Mouse (Mus musculus) MEL (cell line): ENCODE measurements around the gene Slc30a1. TPM values are rescaled to one million over a fixed set of nuclear protein-coding genes. Genes with fewer than 3 reads are reported as not detected.

ENCODE experiments used
- DNase-seq: peaks from one replicate; pipeline ENCODE4 v3.0.0; 2011; ENCODE audit warnings: low read depth, low spot score
- H3K27ac ChIP-seq: 2 replicates; pipeline ENCODE4 v1.5.1; 2012; ENCODE audit warnings: low read depth, mild to moderate bottlenecking, control low read depth, low read length, moderate library complexity; ENCODE audit not compliant: control insufficient read depth
- H3K27me3 ChIP-seq, 2 experiments: fragments of 150-350 bp in 1 of 2; sonication (generic) in 1 of 2; 2 replicates each; pipeline ENCODE4 v1.6.1; 2012; ENCODE audit warnings: low read length in 2 of 2, mild to moderate bottlenecking in 2 of 2, improper control_type of control experiment in 1 of 2, moderate library complexity in 1 of 2; ENCODE audit not compliant: insufficient read depth in 2 of 2, control insufficient read depth in 1 of 2
- H3K36me3 ChIP-seq, 2 experiments: 2 replicates each; pipeline ENCODE4 v1.6.1; 2012 to 2014; ENCODE audit warnings: low read length in 2 of 2, improper control_type of control experiment in 1 of 2, inconsistent platforms in 1 of 2, mild to moderate bottlenecking in 1 of 2; ENCODE audit not compliant: insufficient read depth in 2 of 2, control insufficient read depth in 1 of 2
- H3K4me1 ChIP-seq, 2 experiments: fragments of 150-350 bp in 1 of 2; sonication (generic) in 1 of 2; 2 replicates each; pipeline ENCODE4 v1.6.1; 2012; ENCODE audit warnings: low read length in 2 of 2, improper control_type of control experiment in 1 of 2, mild to moderate bottlenecking in 1 of 2; ENCODE audit not compliant: insufficient read depth in 2 of 2, control insufficient read depth in 1 of 2
- H3K4me3 ChIP-seq, 2 experiments: fragments of 150-350 bp in 1 of 2; sonication (generic) in 1 of 2; 2 replicates each; pipeline ENCODE4 v1.5.1; 2012; ENCODE audit warnings: low read depth in 2 of 2, low read length in 2 of 2, mild to moderate bottlenecking in 2 of 2, moderate library complexity in 2 of 2, control low read depth in 1 of 2, improper control_type of control experiment in 1 of 2; ENCODE audit not compliant: control insufficient read depth in 1 of 2, insufficient read depth in 1 of 2
- H3K79me2 ChIP-seq: 2 replicates; pipeline ENCODE4 v1.6.1; 2012; ENCODE audit warnings: mild to moderate bottlenecking, low read length, moderate library complexity; ENCODE audit not compliant: control insufficient read depth, poor library complexity, insufficient read depth
- H3K9ac ChIP-seq: 2 replicates; pipeline ENCODE4 v1.6.1; 2012; ENCODE audit warnings: low read depth, mild to moderate bottlenecking, control low read depth, low read length, moderate library complexity; ENCODE audit not compliant: control insufficient read depth, poor library complexity, severe bottlenecking
- H3K9me3 ChIP-seq: fragments of 150-350 bp; sonication (generic); replicated peaks from 2 replicates; pipeline ENCODE4 v1.6.1; 2012; ENCODE audit warnings: mild to moderate bottlenecking, low read length, improper control_type of control experiment, moderate library complexity; ENCODE audit not compliant: insufficient read depth
- E2F4 ChIP-seq: IDR thresholded peaks from 2 replicates; pipeline ENCODE4 v1.6.1; 2011; ENCODE audit warnings: low read depth, low read length, improper control_type of control experiment, borderline replicate concordance
- ELF1 ChIP-seq: IDR thresholded peaks from 2 replicates; pipeline ENCODE4 v1.6.1; 2014; ENCODE audit warnings: low read depth, mild to moderate bottlenecking, inconsistent platforms, low read length, improper control_type of control experiment, moderate library complexity
- EP300 ChIP-seq, 2 experiments: IDR thresholded peaks; 2 replicates each; pipeline ENCODE4 v1.6.1; 2011; ENCODE audit warnings: improper control_type of control experiment in 2 of 2, low read length in 2 of 2, low read depth in 1 of 2, mild to moderate bottlenecking in 1 of 2
- ETS1 ChIP-seq: IDR thresholded peaks from 2 replicates; pipeline ENCODE4 v1.6.1; 2012; ENCODE audit warnings: low read depth, mild to moderate bottlenecking, inconsistent platforms, low read length, improper control_type of control experiment, moderate library complexity
- GABPA ChIP-seq: IDR thresholded peaks from 2 replicates; pipeline ENCODE4 v1.6.1; 2012; ENCODE audit warnings: low read depth, mild to moderate bottlenecking, inconsistent platforms, low read length, improper control_type of control experiment, moderate library complexity
- GATA1 ChIP-seq: IDR thresholded peaks from 2 replicates; pipeline ENCODE4 v1.6.1; 2011; ENCODE audit warnings: low read depth, low read length, improper control_type of control experiment
- HCFC1 ChIP-seq: IDR thresholded peaks from 2 replicates; pipeline ENCODE4 v1.6.1; 2012; ENCODE audit warnings: low read depth, mild to moderate bottlenecking, inconsistent platforms, low read length, improper control_type of control experiment, moderate library complexity
- JUND ChIP-seq: IDR thresholded peaks from 2 replicates; pipeline ENCODE4 v1.6.1; 2011; ENCODE audit warnings: low read depth, mild to moderate bottlenecking, improper control_type of control experiment, low read length
- KAT2A ChIP-seq: conservative IDR thresholded peaks from 2 replicates; pipeline ENCODE4 v1.6.1; 2012; ENCODE audit warnings: low read depth, low read length, improper control_type of control experiment, inconsistent platforms
- MAZ ChIP-seq: IDR thresholded peaks from 2 replicates; pipeline ENCODE4 v1.6.1; 2012; ENCODE audit warnings: low read depth, mild to moderate bottlenecking, inconsistent platforms, low read length, improper control_type of control experiment
- MEF2A ChIP-seq: IDR thresholded peaks from 2 replicates; pipeline ENCODE4 v1.6.1; 2014; ENCODE audit warnings: low read depth, mild to moderate bottlenecking, inconsistent platforms, low read length, improper control_type of control experiment; ENCODE audit not compliant: poor library complexity, insufficient replicate concordance, severe bottlenecking; ENCODE audit errors: extremely low read depth
- NELFE ChIP-seq: IDR thresholded peaks from 2 replicates; pipeline ENCODE4 v1.6.1; 2011; ENCODE audit warnings: low read depth, low read length, improper control_type of control experiment
- NRF1 ChIP-seq: IDR thresholded peaks from 2 replicates; pipeline ENCODE4 v1.6.1; 2014; ENCODE audit warnings: low read depth, mild to moderate bottlenecking, inconsistent platforms, low read length, improper control_type of control experiment, moderate library complexity; ENCODE audit not compliant: poor library complexity, insufficient read depth, severe bottlenecking
- POLR2AphosphoS2 ChIP-seq: IDR thresholded peaks from 2 replicates; pipeline ENCODE4 v1.6.1; 2011; ENCODE audit warnings: low read length, improper control_type of control experiment
- POLR2AphosphoS5 ChIP-seq: IDR thresholded peaks from 2 replicates; pipeline ENCODE4 v1.6.1; 2012; ENCODE audit warnings: low read depth, borderline replicate concordance, mild to moderate bottlenecking, inconsistent platforms, low read length, moderate library complexity, mixed read lengths
- RAD21 ChIP-seq: IDR thresholded peaks from 2 replicates; pipeline ENCODE4 v1.6.1; 2011; ENCODE audit warnings: mild to moderate bottlenecking, low read depth, low read length, improper control_type of control experiment
- RCOR1 ChIP-seq: IDR thresholded peaks from 2 replicates; pipeline ENCODE4 v1.6.1; 2012; ENCODE audit warnings: low read depth, mild to moderate bottlenecking, inconsistent platforms, low read length, improper control_type of control experiment
- SIN3A ChIP-seq: IDR thresholded peaks from 2 replicates; pipeline ENCODE4 v1.6.1; 2012; ENCODE audit warnings: low read length, improper control_type of control experiment, inconsistent platforms
- TBP ChIP-seq: IDR thresholded peaks from 2 replicates; pipeline ENCODE4 v1.8.0; 2011; ENCODE audit warnings: low read depth, low read length, improper control_type of control experiment
- TCF12 ChIP-seq: IDR thresholded peaks from 2 replicates; pipeline ENCODE4 v1.6.1; 2014; ENCODE audit warnings: low read depth, mild to moderate bottlenecking, inconsistent platforms, low read length, improper control_type of control experiment, moderate library complexity
- UBTF ChIP-seq: IDR thresholded peaks from 2 replicates; pipeline ENCODE4 v1.6.1; 2012; ENCODE audit warnings: low read depth, mild to moderate bottlenecking, inconsistent platforms, low read length, improper control_type of control experiment, moderate library complexity, borderline replicate concordance; ENCODE audit not compliant: insufficient read depth
- USF2 ChIP-seq, 2 experiments: IDR thresholded peaks; 2 replicates each; pipeline ENCODE4 v1.6.1; 2011 to 2012; ENCODE audit warnings: improper control_type of control experiment in 2 of 2, low read length in 2 of 2, borderline replicate concordance in 1 of 2, inconsistent platforms in 1 of 2, low read depth in 1 of 2, mild to moderate bottlenecking in 1 of 2; ENCODE audit not compliant: insufficient read depth in 1 of 2
- ZC3H11A ChIP-seq: IDR thresholded peaks from 2 replicates; pipeline ENCODE4 v1.6.1; 2012; ENCODE audit warnings: low read depth, mild to moderate bottlenecking, inconsistent platforms, low read length, improper control_type of control experiment
- ZKSCAN1 ChIP-seq: IDR thresholded peaks from 2 replicates; pipeline ENCODE4 v1.6.1; 2012; ENCODE audit warnings: low read depth, mild to moderate bottlenecking, inconsistent platforms, low read length, improper control_type of control experiment, moderate library complexity
- ZMIZ1 ChIP-seq: IDR thresholded peaks from 2 replicates; pipeline ENCODE4 v1.6.1; 2012; ENCODE audit warnings: low read depth, mild to moderate bottlenecking, inconsistent platforms, low read length, improper control_type of control experiment, moderate library complexity
- ZNF384 ChIP-seq: IDR thresholded peaks from 2 replicates; pipeline ENCODE4 v1.6.1; 2012; ENCODE audit warnings: low read depth, mild to moderate bottlenecking, inconsistent platforms, low read length, improper control_type of control experiment
- polyA plus RNA-seq, 2 experiments: library from polyadenylated mRNA; stranded (reverse) in 1 of 2; unstranded in 1 of 2; fragments of >175 nt in 1 of 2; fragments of >200 nt in 1 of 2; gene quantifications; 2 replicates each; pipeline versions ENCODE4 v1.2.1 to v1.2.4; 2012; ENCODE audit warnings: low replicate concordance in 2 of 2, low read depth in 1 of 2; ENCODE audit not compliant: insufficient read length in 2 of 2, insufficient read depth in 1 of 2, missing spikeins in 1 of 2
- total RNA-seq: library from RNA; depleted of rRNA; stranded (reverse); fragments of 300-350 nt; gene quantifications from 2 replicates; pipeline ENCODE4 v1.2.3, GENCODE M21; 2012

The Slc30a1 gene
- total and polyA plus RNA-seq, 3 experiments, result 10.4 to 10.7 TPM; not detected in 1

DNA sequence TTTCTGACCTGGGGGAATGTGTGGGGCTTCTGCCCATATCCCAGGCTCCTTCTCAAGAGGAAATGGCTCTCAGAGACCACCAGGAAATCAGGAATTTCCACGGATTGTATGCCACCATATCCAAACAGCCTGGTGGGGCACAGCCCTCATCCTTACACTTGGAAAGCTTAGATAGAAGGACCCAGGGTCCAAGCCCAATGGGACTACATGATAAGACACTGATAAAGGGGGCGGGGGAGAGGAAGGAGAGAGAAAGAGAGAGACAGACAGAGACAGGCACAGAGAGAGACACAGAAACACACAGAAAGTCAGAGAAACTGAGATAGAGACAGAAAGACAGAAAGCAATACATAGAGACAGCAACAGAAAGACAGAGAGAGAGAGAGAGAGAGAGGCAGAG lies 24.9 kb upstream of the Slc30a1 start:
- H3K27ac ChIP-seq, result no peak overlapping the region; the same call in 1 of the 2 replicates
- no peaks in the 10 kb centered on the region for H3K27me3 ChIP-seq
- H3K9me3 ChIP-seq, result no peaks in the 10 kb centered on the region
- DNase-seq, result no peak
- TF ChIP-seq USF2 (IDR thresholded peaks at IDR 0.05; ENCODE audit: borderline replicate concordance in 1 of 2, insufficient read depth in 1 of 2, low read depth in 1 of 2, low read length in 2 of 2) (no peak), ZC3H11A (no peak), E2F4 (no peak), RCOR1 (no peak), MAZ (peak; percentile 76; the same call in 1 of the 2 replicates), NELFE (no peak), ZNF384 (no peak), RAD21 (no peak), EP300 (IDR thresholded peaks at IDR 0.05; ENCODE audit: low read depth in 1 of 2, low read length in 2 of 2) (peak; percentile 2 to 53; a peak in 2 of 4 replicates), HCFC1 (no peak), ETS1 (no peak), ZMIZ1 (no peak), SIN3A (no peak), GATA1 (peak; percentile 58), POLR2AphosphoS2 (no peak), ELF1 (no peak), UBTF (no peak), MEF2A (no peak), POLR2AphosphoS5 (no peak), GABPA (no peak), TBP (no peak), NRF1 (no peak), KAT2A (no peak), ZKSCAN1 (no peak), JUND (no peak), TCF12 (peak; percentile 42)
- H3K36me3 ChIP-seq, result peaks cover 0 to 37% of the 10 kb centered on the region in 2 experiments; a peak in 2 of 4 replicates
- no peak overlapping the region for H3K9ac ChIP-seq
- H3K4me1 ChIP-seq, result peaks cover 20 to 41% of the 10 kb centered on the region in 2 experiments
- H3K79me2 ChIP-seq, result no peaks in the 10 kb centered on the region
- no peak overlapping the region for H3K4me3 ChIP-seq
